Mouse (Mus musculus): ENCODE results near the gene 4933434E20Rik. TPM values are rescaled to one million over a fixed set of nuclear protein-coding genes. Genes with fewer than 3 reads are reported as not detected.

4933434E20Rik gene
- total and polyA plus RNA-seq, 2 experiments from 2014 or later: 151 to 183 TPM

DNA sequence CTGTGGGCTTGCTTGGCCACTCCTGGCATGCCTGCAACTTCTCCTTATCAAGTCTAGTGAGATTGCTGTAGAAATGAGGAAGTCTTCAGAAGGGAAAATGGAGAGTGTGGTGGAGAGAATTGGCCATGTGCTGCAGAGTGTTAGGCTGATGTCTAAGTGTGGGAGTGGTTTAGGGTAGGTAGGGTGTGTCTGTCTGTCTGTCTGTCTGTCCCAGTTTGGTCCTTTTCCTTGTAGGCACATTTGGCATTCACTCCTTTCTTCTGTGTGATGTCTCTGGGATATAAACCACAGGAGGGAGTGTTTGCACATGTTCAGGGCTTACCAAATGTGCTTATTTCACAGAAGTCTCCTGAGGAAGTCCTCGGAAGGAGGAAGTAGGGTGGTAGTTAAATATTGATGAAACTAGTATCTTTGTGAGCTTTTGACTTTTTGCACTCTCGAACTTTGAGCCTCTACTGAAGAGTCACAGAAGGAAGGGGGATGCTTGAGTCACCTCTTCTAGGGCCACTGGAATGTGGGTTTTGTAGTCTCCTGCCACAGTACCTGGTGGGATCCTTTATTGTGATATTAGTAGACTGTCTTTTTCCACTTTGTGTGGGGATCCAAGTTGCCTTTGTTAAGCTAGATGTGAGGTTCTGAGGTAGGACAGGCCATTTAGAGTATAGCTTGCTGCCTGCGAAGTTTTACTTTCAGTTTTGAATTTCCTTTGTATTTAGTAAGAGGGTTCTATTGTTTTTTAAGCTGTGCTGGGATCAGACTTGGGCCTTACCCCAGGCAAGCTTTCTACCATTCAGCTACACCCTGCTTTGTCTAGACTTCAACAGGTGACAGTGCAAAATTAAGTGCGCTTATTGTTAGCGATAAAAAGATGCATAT, 30.2 kb downstream of the 4933434E20Rik start:
- Histone ChIP-seq H3K9me3 (replicated peaks; ENCODE audit: control insufficient read depth, low read length) (no peaks in the 10 kb centered on the region), H3K4me3 (ENCODE audit: low read depth, low read length) (peak overlapping the region; percentile 86), H3K27ac (ENCODE audit: low read depth) (peak overlapping the region; percentile 95), H3K36me3 (replicated peaks; ENCODE audit: control insufficient read depth, insufficient read depth, low read length) (peaks cover 3% of the 10 kb centered on the region; the same call in 1 of the 2 replicates), H3K4me2 (ENCODE audit: low read depth, low read length) (peak overlapping the region; percentile 73), H3K4me1 (ENCODE audit: control insufficient read depth, insufficient read depth) (peaks cover 44% of the 10 kb centered on the region), H3K9ac (replicated peaks; ENCODE audit: low read depth, low read length) (peak overlapping the region; percentile 32; the same call in 1 of the 2 replicates), H3K27me3 (ENCODE audit: control insufficient read depth, insufficient read depth, low read length) (no peaks in the 10 kb centered on the region)
- ATAC-seq (ENCODE audit: insufficient read depth, low read depth) (no peak), DNase-seq (ENCODE audit: low spot score) (no peak)
- TF ChIP-seq CTCF (IDR thresholded peaks at IDR 0.05; ENCODE audit: low read depth) (no peak), EP300 (IDR thresholded peaks at IDR 0.05; ENCODE audit: low read depth) (no peak)
- WGBS: 50% methylated on average over 5 of the region's 5 CpGs

DNA sequence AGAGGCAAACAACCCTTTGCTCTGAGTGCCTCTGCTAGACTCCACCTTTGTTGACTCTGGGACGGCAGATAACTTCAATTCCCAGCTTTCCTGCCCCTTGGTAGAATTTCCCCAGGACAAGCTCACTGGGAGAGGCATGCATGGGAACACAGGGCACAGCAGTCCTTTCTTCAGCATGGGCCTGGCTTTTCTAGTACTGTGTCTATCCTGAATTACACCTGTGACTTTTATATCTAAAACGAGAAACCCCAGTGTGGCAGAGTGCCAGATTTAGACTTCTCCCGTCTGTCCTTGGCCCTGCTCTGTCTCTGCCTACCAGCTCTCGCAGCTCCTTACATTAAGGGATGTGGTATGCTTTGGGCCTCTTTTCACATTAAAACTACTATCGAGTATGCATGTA, 31.6 kb downstream of the 4933434E20Rik start:
- Histone ChIP-seq H3K9me3 (replicated peaks; ENCODE audit: control insufficient read depth, low read length) (no peaks in the 10 kb centered on the region), H3K27ac (ENCODE audit: low read depth) (peak overlapping the region; percentile 95), H3K9ac (replicated peaks; ENCODE audit: low read depth, low read length) (no peak overlapping the region), H3K4me2 (ENCODE audit: low read depth, low read length) (peak overlapping the region; percentile 73), H3K36me3 (replicated peaks; ENCODE audit: control insufficient read depth, insufficient read depth, low read length) (peaks cover 17% of the 10 kb centered on the region), H3K27me3 (ENCODE audit: control insufficient read depth, insufficient read depth, low read length) (no peaks in the 10 kb centered on the region), H3K4me1 (ENCODE audit: control insufficient read depth, insufficient read depth) (peaks cover 44% of the 10 kb centered on the region), H3K4me3 (ENCODE audit: low read depth, low read length) (0 out of 2 replicates have a peak overlapping the region, but pooled peaks have one; percentile 7)
- no peak for TF ChIP-seq EP300 (IDR thresholded peaks at IDR 0.05; ENCODE audit: low read depth)
- no peak for TF ChIP-seq CTCF (IDR thresholded peaks at IDR 0.05; ENCODE audit: low read depth)
- WGBS: 21% methylated on average over 5 of the region's 5 CpGs
- ATAC-seq (ENCODE audit: insufficient read depth, low read depth) (no peak), DNase-seq (ENCODE audit: low spot score) (no peak)

DNA sequence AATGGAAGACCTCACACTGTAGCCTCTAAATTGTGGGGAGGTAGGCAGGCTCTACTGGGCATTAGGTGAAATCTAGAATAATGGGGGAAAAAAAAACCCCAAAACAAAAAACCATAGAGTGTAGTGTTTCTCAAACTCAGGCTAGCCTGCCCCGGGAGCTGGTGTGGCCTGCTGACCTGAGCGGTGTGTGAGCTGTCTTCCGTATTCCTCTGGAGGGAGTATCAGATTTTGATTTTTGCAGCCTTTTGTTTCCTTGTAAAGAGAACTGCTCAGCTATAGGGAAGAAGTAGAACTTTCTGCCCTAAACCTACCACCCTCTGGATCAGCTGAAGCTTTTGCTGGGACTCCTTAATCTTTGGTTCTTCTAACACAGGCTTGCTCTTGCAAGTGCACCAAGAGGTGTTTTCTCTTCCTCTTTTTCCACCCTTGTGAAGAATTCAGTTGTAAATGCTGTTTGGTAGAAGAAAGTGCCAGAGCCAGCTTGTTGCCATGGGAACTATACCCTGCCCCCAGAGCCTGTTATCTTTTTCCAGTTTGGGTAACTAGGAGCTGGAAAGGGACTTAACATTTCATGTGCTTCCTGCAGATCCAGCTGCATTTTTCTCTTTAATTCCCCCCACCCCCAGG, 32.4 kb downstream of the 4933434E20Rik start:
- peaks cover 25% of the 10 kb centered on the region for H3K36me3 ChIP-seq (replicated peaks; ENCODE audit: control insufficient read depth, insufficient read depth, low read length)
- H3K4me3 ChIP-seq (ENCODE audit: low read depth, low read length): no peak overlapping the region
- H3K4me1 ChIP-seq (ENCODE audit: control insufficient read depth, insufficient read depth): peaks cover 44% of the 10 kb centered on the region
- H3K4me2 ChIP-seq (ENCODE audit: low read depth, low read length): peak overlapping the region; percentile 73
- peak overlapping the region; percentile 59 for H3K27ac ChIP-seq (ENCODE audit: low read depth)
- H3K9me3 ChIP-seq (replicated peaks; ENCODE audit: control insufficient read depth, low read length): no peaks in the 10 kb centered on the region
- H3K9ac ChIP-seq (replicated peaks; ENCODE audit: low read depth, low read length): no peak overlapping the region
- no peak for DNase-seq (ENCODE audit: low spot score)
- TF ChIP-seq CTCF (IDR thresholded peaks at IDR 0.05; ENCODE audit: low read depth) (no peak), EP300 (IDR thresholded peaks at IDR 0.05; ENCODE audit: low read depth) (no peak)
- WGBS: 56% methylated on average over 3 of the region's 3 CpGs
- no peaks in the 10 kb centered on the region for H3K27me3 ChIP-seq (ENCODE audit: control insufficient read depth, insufficient read depth, low read length)
- no peak for ATAC-seq (ENCODE audit: insufficient read depth, low read depth)

DNA sequence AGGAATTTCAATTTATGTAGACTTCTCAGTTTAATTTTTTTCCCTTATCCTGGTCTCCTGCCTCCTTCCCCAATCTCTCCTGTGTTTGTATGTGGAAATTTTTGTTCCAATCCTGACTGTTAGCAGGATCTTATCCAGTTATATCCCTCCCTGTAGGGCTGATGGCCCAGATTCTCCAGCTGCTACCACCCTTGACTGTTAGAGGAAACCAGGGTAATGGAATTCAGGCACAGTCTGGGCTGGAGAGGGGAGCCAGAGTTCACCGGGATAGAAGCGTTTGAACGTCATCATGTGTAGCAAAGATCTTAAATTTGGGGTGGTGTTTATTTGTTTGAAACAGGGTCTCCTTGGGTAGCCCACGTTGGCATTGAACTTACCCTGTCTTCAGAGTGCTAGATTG, 33.4 kb downstream of the 4933434E20Rik start:
- H3K4me1 ChIP-seq (ENCODE audit: control insufficient read depth, insufficient read depth): peaks cover 44% of the 10 kb centered on the region
- H3K9me3 ChIP-seq (replicated peaks; ENCODE audit: control insufficient read depth, low read length): no peaks in the 10 kb centered on the region
- H3K36me3 ChIP-seq (replicated peaks; ENCODE audit: control insufficient read depth, insufficient read depth, low read length): peaks cover 35% of the 10 kb centered on the region
- H3K4me3 ChIP-seq (ENCODE audit: low read depth, low read length): no peak overlapping the region
- ATAC-seq (ENCODE audit: insufficient read depth, low read depth) (no peak), DNase-seq (ENCODE audit: low spot score) (no peak)
- 33% methylated on average over 4 of the region's 4 CpGs for WGBS
- no peaks in the 10 kb centered on the region for H3K27me3 ChIP-seq (ENCODE audit: control insufficient read depth, insufficient read depth, low read length)
- peak overlapping the region; percentile 73; the same call in 1 of the 2 replicates for H3K4me2 ChIP-seq (ENCODE audit: low read depth, low read length)
- no peak for TF ChIP-seq EP300 (IDR thresholded peaks at IDR 0.05; ENCODE audit: low read depth)
- no peak for TF ChIP-seq CTCF (IDR thresholded peaks at IDR 0.05; ENCODE audit: low read depth)
- peak overlapping the region; percentile 59 for H3K27ac ChIP-seq (ENCODE audit: low read depth)
- H3K9ac ChIP-seq (replicated peaks; ENCODE audit: low read depth, low read length): no peak overlapping the region

DNA sequence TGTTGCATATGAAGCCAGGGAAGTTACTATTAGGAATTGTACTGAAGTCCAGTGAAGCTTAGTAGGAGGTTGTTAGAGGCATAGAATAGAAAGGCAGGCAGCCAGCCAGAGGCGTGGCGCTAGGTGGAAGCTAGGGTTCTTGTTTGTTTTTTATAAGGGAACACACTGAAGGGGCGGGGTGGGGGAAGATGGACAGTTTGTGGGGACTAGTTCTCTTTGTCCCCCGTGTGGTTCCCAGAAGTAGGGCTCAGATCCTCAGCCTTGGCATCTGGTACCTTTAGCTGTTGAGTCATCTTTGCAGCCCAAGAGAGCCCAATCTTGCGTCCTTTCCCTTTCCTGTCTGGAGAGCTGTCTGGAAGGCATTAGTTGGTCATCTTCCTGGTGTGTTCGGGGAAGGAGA, 33.8 kb downstream of the 4933434E20Rik start:
- H3K4me2 ChIP-seq (ENCODE audit: low read depth, low read length): 0 out of 2 replicates have a peak overlapping the region, but pooled peaks have one; percentile 73
- no peak for ATAC-seq (ENCODE audit: insufficient read depth, low read depth)
- no peak for DNase-seq (ENCODE audit: low spot score)
- peaks cover 44% of the 10 kb centered on the region for H3K4me1 ChIP-seq (ENCODE audit: control insufficient read depth, insufficient read depth)
- H3K9me3 ChIP-seq (replicated peaks; ENCODE audit: control insufficient read depth, low read length): no peaks in the 10 kb centered on the region
- H3K9ac ChIP-seq (replicated peaks; ENCODE audit: low read depth, low read length): no peak overlapping the region
- no peak for TF ChIP-seq CTCF (IDR thresholded peaks at IDR 0.05; ENCODE audit: low read depth)
- no peak for TF ChIP-seq EP300 (IDR thresholded peaks at IDR 0.05; ENCODE audit: low read depth)
- no peaks in the 10 kb centered on the region for H3K27me3 ChIP-seq (ENCODE audit: control insufficient read depth, insufficient read depth, low read length)
- WGBS: 60% methylated on average over 6 of the region's 6 CpGs
- H3K36me3 ChIP-seq (replicated peaks; ENCODE audit: control insufficient read depth, insufficient read depth, low read length): peaks cover 40% of the 10 kb centered on the region
- peak overlapping the region; percentile 59; the same call in 1 of the 2 replicates for H3K27ac ChIP-seq (ENCODE audit: low read depth)
- H3K4me3 ChIP-seq (ENCODE audit: low read depth, low read length): no peak overlapping the region

Measured in heart, postnatal 0 days (tissue).